Mouse (Mus musculus) G1E (cell line): ENCODE results near the gene Ap4e1. TPM values are rescaled to one million over a fixed set of nuclear protein-coding genes. Genes with fewer than 3 reads are reported as not detected.

Experiments used
- ATAC-seq: 2 replicates; pipeline ENCODE4 v1.8.0; 2016; ENCODE audit warnings: mild to moderate bottlenecking; ENCODE audit not compliant: insufficient number of reproducible peaks, poor library complexity, low FRiP score, severe bottlenecking; ENCODE audit errors: extremely low read depth
- DNase-seq: peaks from one replicate; pipeline ENCODE4 v3.0.0; 2012; ENCODE audit warnings: low spot score
- H3K27me3 ChIP-seq: 2 replicates; pipeline ENCODE4 v1.6.1; 2012; ENCODE audit warnings: mild to moderate bottlenecking, low read length, inconsistent platforms; ENCODE audit not compliant: insufficient read depth
- H3K36me3 ChIP-seq: replicated peaks from 2 replicates; pipeline ENCODE3; 2012; ENCODE audit warnings: mild to moderate bottlenecking, inconsistent platforms
- H3K4me1 ChIP-seq: 2 replicates; pipeline ENCODE4 v1.6.1; 2012; ENCODE audit warnings: low read depth, low read length, inconsistent platforms, mixed read lengths; ENCODE audit not compliant: insufficient read depth
- H3K4me3 ChIP-seq: 2 replicates; pipeline ENCODE4 v1.5.1; 2012; ENCODE audit warnings: low read depth, mild to moderate bottlenecking, inconsistent platforms, low read length, moderate library complexity, mixed read lengths
- H3K9me3 ChIP-seq: replicated peaks from 2 replicates; pipeline ENCODE4 v1.6.1; 2012; ENCODE audit warnings: inconsistent platforms
- CTCF ChIP-seq: IDR thresholded peaks from 2 replicates; pipeline ENCODE4 v1.5.1; 2012; ENCODE audit warnings: low read depth, low read length, inconsistent platforms, mixed read lengths
- GATA1 ChIP-seq: IDR thresholded peaks from 2 replicates; pipeline ENCODE4 v1.6.1; 2012; ENCODE audit warnings: borderline replicate concordance, low read length, inconsistent platforms, mixed read lengths
- GATA2 ChIP-seq: IDR thresholded peaks from 2 replicates; pipeline ENCODE4 v1.6.1; 2012; ENCODE audit warnings: low read depth, low read length, inconsistent platforms, borderline replicate concordance
- POLR2AphosphoS5 ChIP-seq: IDR thresholded peaks from 2 replicates; pipeline ENCODE4 v1.6.1; 2012; ENCODE audit warnings: low read depth, low read length, inconsistent platforms; ENCODE audit not compliant: insufficient replicate concordance
- TAL1 ChIP-seq: conservative IDR thresholded peaks from 2 replicates; pipeline ENCODE4 v1.6.1; 2012; ENCODE audit warnings: low read depth, low read length, inconsistent platforms, mixed read lengths
- polyA plus RNA-seq: library from polyadenylated mRNA; stranded (reverse); fragments of >175 nt; gene quantifications from 2 replicates; pipeline ENCODE4 v1.2.3, GENCODE M21; 2012
- total RNA-seq, 2 experiments: library from RNA; stranded (forward) in 1 of 2; stranded (reverse) in 1 of 2; fragments of 200-1000 nt in 1 of 2; fragments of >200 nt in 1 of 2; fragmentation: Nextera tagmentation in 1 of 2; gene quantifications; 2 replicates each; pipeline ENCODE4 v1.2.3; 2014 to 2017

Gene Ap4e1
- total and polyA plus RNA-seq, 3 experiments = 5.0 to 30.9 (median 30.3) TPM

DNA sequence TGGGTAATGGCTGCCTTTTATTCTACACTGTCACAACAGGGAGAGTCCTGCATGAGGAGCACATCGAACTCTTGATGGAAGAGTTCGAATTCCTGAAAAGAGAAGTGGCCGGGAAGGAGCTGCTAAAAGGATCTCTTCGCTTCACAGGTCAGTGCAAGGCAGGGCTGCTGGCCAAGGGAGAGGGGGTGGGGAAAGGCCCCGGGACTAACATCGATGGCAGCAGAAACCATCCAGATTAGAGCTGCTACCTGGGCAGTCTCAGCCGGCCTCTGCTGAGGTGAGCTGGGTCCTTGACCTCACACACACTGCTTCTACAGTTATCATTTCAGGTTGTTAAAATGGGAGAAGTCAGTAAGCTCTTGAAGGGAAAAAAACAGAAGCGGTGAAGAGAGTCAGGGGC lies 83.5 kb downstream of the Ap4e1 start:
- ATAC-seq (no peak), DNase-seq (no peak)
- H3K36me3 ChIP-seq = peaks cover 45% of the 10 kb centered on the region
- no peaks in the 10 kb centered on the region for H3K9me3 ChIP-seq
- no peaks in the 10 kb centered on the region for H3K27me3 ChIP-seq
- no peak overlapping the region for H3K4me3 ChIP-seq
- peaks cover 3% of the 10 kb centered on the region; the same call in 1 of the 2 replicates for H3K4me1 ChIP-seq
- TF ChIP-seq GATA1 = no peak

DNA sequence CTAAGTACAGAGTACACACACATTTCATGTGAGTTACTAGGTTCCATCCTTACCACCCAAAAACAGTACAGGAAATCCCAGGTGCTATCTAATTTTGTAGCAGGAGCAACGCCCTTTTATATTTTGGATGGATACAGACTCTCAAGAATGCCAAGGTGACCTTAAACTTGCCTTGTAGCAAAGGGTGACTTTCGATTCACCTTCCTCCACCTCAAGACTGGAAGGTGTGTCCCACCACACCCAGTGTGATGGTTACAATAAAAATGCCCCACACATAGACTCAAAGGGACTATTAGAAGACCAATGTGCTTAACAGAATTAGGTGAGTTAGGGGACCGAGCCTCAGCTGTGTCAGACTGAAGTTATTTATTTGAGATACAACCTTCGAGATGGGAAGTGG lies 100.5 kb downstream of the Ap4e1 start:
- Histone ChIP-seq H3K27me3 (no peaks in the 10 kb centered on the region), H3K4me1 (no peaks in the 10 kb centered on the region), H3K4me3 (no peak overlapping the region), H3K36me3 (peaks cover 94% of the 10 kb centered on the region), H3K9me3 (peaks cover 8% of the 10 kb centered on the region)
- ATAC-seq = no peak
- no peak for TF ChIP-seq CTCF
- no peak for TF ChIP-seq GATA1
- TF ChIP-seq TAL1 = no peak
- TF ChIP-seq GATA2 = no peak
- TF ChIP-seq POLR2AphosphoS5 = no peak
- no peak for DNase-seq

Other genes with a start within 250 kb of the Ap4e1 start
- not detected in 2 replicates for gene Usp50, start 225.2 kb upstream of the Ap4e1 start, total RNA-seq (2014; fragmentation: Nextera tagmentation)
- 0.55 and 0.64 TPM in 2 replicates for gene Usp50, start 225.2 kb upstream of the Ap4e1 start, total RNA-seq (2017)
- 0.07 TPM in 2 replicates for gene Usp50, start 225.2 kb upstream of the Ap4e1 start, polyA plus RNA-seq
- gene Trpm7, start 132.5 kb upstream of the Ap4e1 start, total RNA-seq (2014; fragmentation: Nextera tagmentation) = 141 and 143 TPM in 2 replicates
- 92.2 and 107 TPM in 2 replicates for gene Trpm7, start 132.5 kb upstream of the Ap4e1 start, total RNA-seq (2017)
- gene Trpm7, start 132.5 kb upstream of the Ap4e1 start, polyA plus RNA-seq = 10.3 and 11.2 TPM in 2 replicates
- gene Sppl2a, start 75.5 kb upstream of the Ap4e1 start, total RNA-seq (2014; fragmentation: Nextera tagmentation) = 63.4 and 68.4 TPM in 2 replicates
- gene Sppl2a, start 75.5 kb upstream of the Ap4e1 start, total RNA-seq (2017) = 49.0 and 50.2 TPM in 2 replicates
- 4.9 and 6.4 TPM in 2 replicates for gene Sppl2a, start 75.5 kb upstream of the Ap4e1 start, polyA plus RNA-seq
- gene Blvra, start 61.9 kb downstream of the Ap4e1 start, total RNA-seq (2014; fragmentation: Nextera tagmentation) = 17.3 and 18.3 TPM in 2 replicates
- 30.6 and 35.4 TPM in 2 replicates for gene Blvra, start 61.9 kb downstream of the Ap4e1 start, total RNA-seq (2017)
- 2.0 and 3.1 TPM in 2 replicates for gene Blvra, start 61.9 kb downstream of the Ap4e1 start, polyA plus RNA-seq
- gene Ncaph, start 125.2 kb downstream of the Ap4e1 start, total RNA-seq (2014; fragmentation: Nextera tagmentation) = 114 and 122 TPM in 2 replicates
- 96.4 and 103 TPM in 2 replicates for gene Ncaph, start 125.2 kb downstream of the Ap4e1 start, total RNA-seq (2017)
- 12.6 and 19.4 TPM in 2 replicates for gene Ncaph, start 125.2 kb downstream of the Ap4e1 start, polyA plus RNA-seq
- gene Itpripl1, start 134.7 kb downstream of the Ap4e1 start, total RNA-seq (2014; fragmentation: Nextera tagmentation) = 25.5 and 27.1 TPM in 2 replicates
- gene Itpripl1, start 134.7 kb downstream of the Ap4e1 start, total RNA-seq (2017) = 38.7 and 44.4 TPM in 2 replicates
- gene Itpripl1, start 134.7 kb downstream of the Ap4e1 start, polyA plus RNA-seq = 7.0 and 10.8 TPM in 2 replicates
- gene 1810024B03Rik, start 199.6 kb downstream of the Ap4e1 start, total RNA-seq (2014; fragmentation: Nextera tagmentation) = 4.7 and 5.2 TPM in 2 replicates
- gene 1810024B03Rik, start 199.6 kb downstream of the Ap4e1 start, total RNA-seq (2017) = 4.7 and 4.8 TPM in 2 replicates
- gene 1810024B03Rik, start 199.6 kb downstream of the Ap4e1 start, polyA plus RNA-seq = 0.08 and 0.14 TPM in 2 replicates
- 155 and 199 TPM in 2 replicates for gene Snrnp200, start 199.7 kb downstream of the Ap4e1 start, total RNA-seq (2014; fragmentation: Nextera tagmentation)
- gene Snrnp200, start 199.7 kb downstream of the Ap4e1 start, total RNA-seq (2017) = 216 and 224 TPM in 2 replicates
- 25.0 and 32.5 TPM in 2 replicates for gene Snrnp200, start 199.7 kb downstream of the Ap4e1 start, polyA plus RNA-seq
- 40.9 and 49.2 TPM in 2 replicates for gene Ciao1, start 239.1 kb downstream of the Ap4e1 start, total RNA-seq (2014; fragmentation: Nextera tagmentation)
- 42.5 and 46.4 TPM in 2 replicates for gene Ciao1, start 239.1 kb downstream of the Ap4e1 start, total RNA-seq (2017)
- gene Ciao1, start 239.1 kb downstream of the Ap4e1 start, polyA plus RNA-seq = 11.3 and 12.7 TPM in 2 replicates
- gene Tmem127, start 239.2 kb downstream of the Ap4e1 start, total RNA-seq (2014; fragmentation: Nextera tagmentation) = 21.7 and 47.9 TPM in 2 replicates
- gene Tmem127, start 239.2 kb downstream of the Ap4e1 start, total RNA-seq (2017) = 29.9 and 30.8 TPM in 2 replicates
- gene Tmem127, start 239.2 kb downstream of the Ap4e1 start, polyA plus RNA-seq = 26.4 and 27.7 TPM in 2 replicates